ENCODE assay signal across 20 mouse cellular contexts in genomic region chr13:54603501-54603900, GRCm38 (mm10). TPM values are rescaled to one million over a fixed set of nuclear protein-coding genes. Genes with fewer than 3 reads are reported as not detected.
A peak's percentile ranks its signal among the peaks of the same experiment; 100 is the strongest.
DNase-seq lines count a peak whose midpoint lies in the region; ATAC-seq and TF ChIP-seq lines count a peak whose summit lies in the region.
"Had no signal": no experiment of that assay in that cellular context is flagged by ENCODE, and none has a peak within 500 bp of the region (broad histone marks: within the 10 kb centered on the region; RNA-seq: fewer than 3 reads in every experiment).

No protein-coding gene starts in this region.

- no peak overlapping the region for H3K27ac ChIP-seq in kidney, postnatal 0 days
- H3K27ac ChIP-seq in limb, embryonic 15.5 days = peak overlapping the region; percentile 7; the same call in 1 of the 2 replicates
- H3K27ac ChIP-seq: forebrain, embryonic 13.5 days; heart, embryonic 15.5 days; hindbrain, embryonic 12.5 days; neural tube, embryonic 15.5 days; stomach, embryonic 15.5 days had no signal

- 0 out of 2 replicates have a peak, but pooled peaks have one; percentile 28 for TF ChIP-seq CTCF in kidney, postnatal 0 days (IDR thresholded peaks at IDR 0.05; ENCODE audit: low read depth)

- no peak overlapping the region for H3K9ac ChIP-seq in kidney, postnatal 0 days (ENCODE audit: low read depth, low read length)
- H3K9ac ChIP-seq in limb, embryonic 15.5 days = no peak overlapping the region
- H3K9ac ChIP-seq: forebrain, embryonic 13.5 days; heart, embryonic 15.5 days; hindbrain, embryonic 12.5 days; neural tube, embryonic 15.5 days; stomach, embryonic 15.5 days had no signal

- no peak for DNase-seq in kidney, postnatal 0 days (ENCODE audit: low spot score)
- no peak for DNase-seq in kidney, postnatal 4 days
- DNase-seq in ES-CJ7 (ENCODE audit: low read depth, low spot score) = peak; percentile 43
- DNase-seq in ZHBTc4 (ENCODE audit: low read depth, low spot score) = peak; percentile 55
- DNase-seq in gastrocnemius, postnatal 4 days (ENCODE audit: low spot score in 2 of 2) = no peak
- DNase-seq in kidney, adult 8-10 months = no peak
- DNase-seq: kidney, adult 18-20 months; kidney, postnatal 36 days; layer of hippocampus, postnatal 36 days; lung, adult 2 months; lung, postnatal 4 days; right cerebral cortex, adult 18-20 months; spleen, adult 18-20 months had no signal

- no peak for ATAC-seq in kidney, postnatal 0 days (replicated peaks; ENCODE audit: low FRiP score, low read depth)
- no peak for ATAC-seq in limb, embryonic 15.5 days (ENCODE audit: insufficient number of reproducible peaks, low FRiP score, low TSS enrichment, low read depth)
- ATAC-seq: activated CD4-positive, CD25-positive, alpha-beta regulatory T cell, adult 4 months; forebrain, embryonic 13.5 days had no signal

- H3K4me2 ChIP-seq in kidney, postnatal 0 days (ENCODE audit: low read length) = no peak overlapping the region
- no peak overlapping the region for H3K4me2 ChIP-seq in limb, embryonic 15.5 days
- H3K4me2 ChIP-seq: forebrain, embryonic 13.5 days; heart, embryonic 15.5 days; hindbrain, embryonic 12.5 days; neural tube, embryonic 15.5 days; stomach, embryonic 15.5 days had no signal

- no peak overlapping the region for H3K4me3 ChIP-seq in kidney, postnatal 0 days (replicated peaks; ENCODE audit: low read depth, low read length)
- no peak overlapping the region for H3K4me3 ChIP-seq in limb, embryonic 15.5 days
- H3K4me3 ChIP-seq: forebrain, embryonic 13.5 days; heart, embryonic 15.5 days; hindbrain, embryonic 12.5 days; neural tube, embryonic 15.5 days; stomach, embryonic 15.5 days had no signal

- no peaks in the 10 kb centered on the region for H3K9me3 ChIP-seq in kidney, postnatal 0 days (replicated peaks; ENCODE audit: low read length)
- H3K9me3 ChIP-seq in limb, embryonic 15.5 days = no peaks in the 10 kb centered on the region
- H3K9me3 ChIP-seq: forebrain, embryonic 13.5 days; heart, embryonic 15.5 days; hindbrain, embryonic 12.5 days; neural tube, embryonic 15.5 days; stomach, embryonic 15.5 days had no signal

- H3K27me3 ChIP-seq in kidney, postnatal 0 days (ENCODE audit: insufficient read depth, low read length) = no peaks in the 10 kb centered on the region
- H3K27me3 ChIP-seq in limb, embryonic 15.5 days = no peaks in the 10 kb centered on the region
- H3K27me3 ChIP-seq: heart, embryonic 15.5 days; hindbrain, embryonic 12.5 days; neural tube, embryonic 15.5 days; stomach, embryonic 15.5 days had no signal

- no peaks in the 10 kb centered on the region for H3K4me1 ChIP-seq in kidney, postnatal 0 days (replicated peaks; ENCODE audit: insufficient read depth, low read length)
- peaks cover 9% of the 10 kb centered on the region; the same call in 1 of the 2 replicates for H3K4me1 ChIP-seq in limb, embryonic 15.5 days

- H3K36me3 ChIP-seq in kidney, postnatal 0 days (ENCODE audit: insufficient read depth, low read length) = 0 out of 2 replicates have a peak, but pooled peaks cover 7% of the 10 kb centered on the region
- H3K36me3 ChIP-seq in limb, embryonic 15.5 days = peaks cover 31% of the 10 kb centered on the region

RNA-seq across cellular contexts. Expression of gene Cltb, which starts 7.6 kb away (rescaled TPM):
- polyA plus RNA-seq in kidney, postnatal 0 days (2015; fragmentation: Nextera tagmentation; extraction: Ambion mirVana) = 67.6 and 68.7 TPM in 2 replicates
- 87.6 and 96.9 TPM in 2 replicates for polyA plus RNA-seq in limb, embryonic 15.5 days (2015; fragmentation: Nextera tagmentation; extraction: Ambion mirVana)
- 10 to 100 TPM; 69.2 to 72.3 TPM for total RNA-seq in gastrocnemius, postnatal 4 days (2021)

RNA-seq across cellular contexts. Expression of gene Higd2a, which starts 13.5 kb away (rescaled TPM):
- polyA plus RNA-seq in kidney, postnatal 0 days (2015; fragmentation: Nextera tagmentation; extraction: Ambion mirVana) = 313 and 317 TPM in 2 replicates
- polyA plus RNA-seq in limb, embryonic 15.5 days (2015; fragmentation: Nextera tagmentation; extraction: Ambion mirVana) = 148 and 153 TPM in 2 replicates
- total RNA-seq in gastrocnemius, postnatal 4 days (2021) = 100 to 1,000 TPM in 1 of 2 experiments, 10 to 100 TPM in 1; 96.9 to 105 TPM

RNA-seq across cellular contexts. Expression of gene Nop16, which starts 13.6 kb away (rescaled TPM):
- polyA plus RNA-seq in kidney, postnatal 0 days (2015; fragmentation: Nextera tagmentation; extraction: Ambion mirVana) = 60.2 and 61.6 TPM in 2 replicates
- polyA plus RNA-seq in limb, embryonic 15.5 days (2015; fragmentation: Nextera tagmentation; extraction: Ambion mirVana) = 91.5 and 102 TPM in 2 replicates
- 10 to 100 TPM; 25.6 to 30.0 TPM for total RNA-seq in gastrocnemius, postnatal 4 days (2021)

RNA-seq across cellular contexts. Expression of gene Faf2, which starts 18.1 kb away (rescaled TPM):
- 61.2 and 63.6 TPM in 2 replicates for polyA plus RNA-seq in kidney, postnatal 0 days (2015; fragmentation: Nextera tagmentation; extraction: Ambion mirVana)
- polyA plus RNA-seq in limb, embryonic 15.5 days (2015; fragmentation: Nextera tagmentation; extraction: Ambion mirVana) = 81.9 and 84.9 TPM in 2 replicates
- 10 to 100 TPM; 34.9 to 41.0 TPM for total RNA-seq in gastrocnemius, postnatal 4 days (2021)

RNA-seq across cellular contexts. Expression of gene Arl10, which starts 28.7 kb away (rescaled TPM):
- 21.7 and 23.1 TPM in 2 replicates for polyA plus RNA-seq in kidney, postnatal 0 days (2015; fragmentation: Nextera tagmentation; extraction: Ambion mirVana)
- polyA plus RNA-seq in limb, embryonic 15.5 days (2015; fragmentation: Nextera tagmentation; extraction: Ambion mirVana) = 24.5 and 27.0 TPM in 2 replicates
- total RNA-seq in gastrocnemius, postnatal 4 days (2021) = 1 to 10 TPM; 9.8 TPM

Comparison
In these comparisons a context has a peak if more than half of its experiments do, and no peak if none do; other contexts are left out.
1. DNase-seq: peak in ES-CJ7 (single experiment) and ZHBTc4 (single experiment); none in kidney, postnatal 0 days (single experiment), kidney, postnatal 4 days (0 of 2), gastrocnemius, postnatal 4 days (0 of 2) and kidney, adult 8-10 months (0 of 2).